Mouse (Mus musculus) gastrocnemius, postnatal 4 days (tissue): ENCODE measurements around the gene Zap70. TPM values are rescaled to one million over a fixed set of nuclear protein-coding genes. Genes with fewer than 3 reads are reported as not detected.

Experiments
- DNase-seq, 2 experiments: peaks; one replicate each; pipeline ENCODE4 v3.0.0; 2021 to 2022; ENCODE audit warnings: low spot score in 2 of 2, mixed read lengths in 2 of 2
- total RNA-seq, 2 experiments: library from RNA; stranded (reverse); gene quantifications; 2 replicates each; pipeline ENCODE4 v1.2.3; 2021

Zap70 gene
- total RNA-seq, 2 experiments from 2014 or later: 0.21 to 0.49 TPM

DNA sequence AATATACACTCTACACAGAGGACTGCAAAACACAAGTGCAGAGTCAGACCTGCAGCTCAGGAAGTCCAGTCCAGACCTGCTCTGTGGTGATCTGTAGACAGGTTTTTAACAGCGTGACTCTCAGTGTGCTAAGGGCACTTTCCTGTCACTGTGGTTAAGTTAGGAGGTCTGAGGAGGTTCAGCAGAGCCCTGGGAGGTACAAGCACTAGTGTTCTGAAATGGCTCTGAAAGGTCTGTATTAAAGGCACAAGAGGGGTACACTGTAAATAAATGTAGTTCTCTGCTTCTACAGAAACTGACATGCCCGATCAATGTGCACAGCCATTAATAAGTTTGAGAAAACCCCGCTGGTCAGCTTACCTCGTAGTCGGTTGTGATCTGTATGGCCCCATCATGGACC, 62.8 kb downstream of the Zap70 start:
- DNase-seq: no peak

DNA sequence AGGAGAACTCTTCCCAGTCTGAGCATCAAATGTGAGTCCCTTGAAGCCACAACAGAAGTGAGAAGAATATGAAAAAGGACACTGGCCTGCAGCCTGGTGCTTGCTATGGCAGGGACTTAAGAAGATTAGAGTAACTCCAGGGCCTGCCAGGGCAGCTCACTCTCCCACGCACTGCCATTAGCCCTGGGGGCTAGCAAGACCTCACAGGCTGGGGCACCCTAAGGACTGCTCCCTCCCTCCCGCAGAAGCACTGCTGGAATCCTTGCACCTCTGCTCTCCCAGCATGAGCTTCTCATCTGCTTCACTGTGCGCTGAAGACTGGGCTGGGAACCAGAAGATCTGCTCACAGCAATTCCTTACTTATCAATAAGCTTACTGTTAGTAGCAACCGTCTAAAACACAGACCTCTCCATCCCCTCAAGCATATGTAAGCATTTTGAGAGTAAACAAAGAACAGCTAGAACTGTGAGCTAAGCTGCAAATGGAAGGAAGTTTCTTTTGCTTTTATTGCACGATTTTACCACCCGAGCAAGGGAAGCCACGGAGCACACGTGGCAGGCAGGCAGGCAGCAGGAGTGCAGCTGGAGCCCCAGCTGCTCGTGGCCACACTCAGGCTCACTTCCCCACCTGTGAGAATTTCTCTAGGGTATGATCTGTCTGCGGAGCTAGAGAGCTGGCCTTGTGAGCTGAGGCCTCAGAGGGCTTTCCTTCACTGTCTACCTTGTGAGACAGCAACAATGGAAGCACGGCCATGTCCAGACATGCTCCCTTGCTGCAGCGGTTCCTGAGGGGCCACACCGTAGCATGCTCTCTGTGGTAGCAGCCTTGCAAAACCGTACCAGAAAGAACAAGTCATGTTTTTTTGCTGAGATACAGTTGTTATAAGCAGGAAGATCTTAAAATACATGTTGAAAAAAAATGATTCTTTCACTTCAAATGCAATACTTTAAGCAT, 69.6 kb downstream of the Zap70 start:
- DNase-seq: no peak

Other genes with a start within 250 kb of the Zap70 start
- gene Cnnm3, start 249.9 kb upstream of the Zap70 start, total RNA-seq: 10 to 100 TPM; 25.3 to 26.6 TPM
- 100 to 1,000 TPM; 129 to 140 TPM for gene Ankrd23, start 224.9 kb upstream of the Zap70 start, total RNA-seq
- 10 to 100 TPM; 40.6 to 50.4 TPM for gene Gm42417, start 222.4 kb upstream of the Zap70 start, total RNA-seq
- gene Ankrd39, start 214.4 kb upstream of the Zap70 start, total RNA-seq: 10 to 100 TPM; 13.0 to 13.8 TPM
- gene Sema4c, start 203.4 kb upstream of the Zap70 start, total RNA-seq: 10 to 100 TPM; 26.0 to 27.1 TPM
- gene Fam178b, start 78.6 kb upstream of the Zap70 start, total RNA-seq: 1 to 10 TPM; 1.3 to 1.5 TPM
- 100 to 1,000 TPM; 933 to 949 TPM for gene Cox5b, start 70.3 kb upstream of the Zap70 start, total RNA-seq
- not detected for gene 4933424G06Rik, start 51.6 kb upstream of the Zap70 start, total RNA-seq
- gene Actr1b, start 47.4 kb upstream of the Zap70 start, total RNA-seq: 100 to 1,000 TPM; 107 to 115 TPM
- 10 to 100 TPM; 77.1 to 88.6 TPM for gene Tmem131, start 181.9 kb downstream of the Zap70 start, total RNA-seq